Mouse (Mus musculus) intestine, embryonic 16.5 days (tissue): Measurements from ENCODE around the gene Egfl8. TPM values are rescaled to one million over a fixed set of nuclear protein-coding genes. Genes with fewer than 3 reads are reported as not detected.

Experiments
- ATAC-seq: fragments of 200-750 bp; cut with Nextera tagmentation; 2 replicates; pipeline ENCODE4 v1.8.0; 2017; ENCODE audit warnings: moderate TSS enrichment, moderate library complexity
- H3K27ac ChIP-seq: fragments of 300-500 bp; sonication (generic); 2 replicates; pipeline ENCODE4 v1.5.1; 2014; ENCODE audit warnings: mild to moderate bottlenecking, low read length
- H3K27me3 ChIP-seq: fragments of 300-500 bp; sonication (generic); replicated peaks from 2 replicates; pipeline ENCODE4 v1.6.1; 2014; ENCODE audit warnings: low read length, control low read depth, mixed read lengths; ENCODE audit not compliant: control insufficient read depth, insufficient read depth
- H3K36me3 ChIP-seq: fragments of 300-500 bp; sonication (generic); 2 replicates; pipeline ENCODE4 v1.6.1; 2014; ENCODE audit warnings: low read length, control low read depth; ENCODE audit not compliant: control insufficient read depth, insufficient read depth
- H3K4me1 ChIP-seq: fragments of 300-500 bp; sonication (generic); 2 replicates; pipeline ENCODE4 v1.6.1; 2014; ENCODE audit warnings: low read length, control low read depth, mixed read lengths; ENCODE audit not compliant: control insufficient read depth, insufficient read depth
- H3K4me2 ChIP-seq: fragments of 300-500 bp; sonication (generic); 2 replicates; pipeline ENCODE4 v1.6.1; 2014; ENCODE audit warnings: low read depth, low read length, control low read depth
- H3K4me3 ChIP-seq: fragments of 300-500 bp; sonication (generic); 2 replicates; pipeline ENCODE4 v1.5.1; 2014; ENCODE audit warnings: mild to moderate bottlenecking, low read length
- H3K9ac ChIP-seq: fragments of 300-500 bp; sonication (generic); 2 replicates; pipeline ENCODE4 v1.6.1; 2014; ENCODE audit warnings: low read depth, low read length
- H3K9me3 ChIP-seq: fragments of 300-500 bp; sonication (generic); 2 replicates; pipeline ENCODE4 v1.6.1; 2016; ENCODE audit warnings: low read length, control low read depth; ENCODE audit not compliant: control insufficient read depth
- WGBS: fragments of 180-500 bp; shearing (Covaris S2); extraction: QIAGEN DNeasy Blood & Tissue Kit; methylation state at CpG from one replicate; pipeline ENCODE4 v1.1.7; 2014; 5-methylcytosine and 5-hydroxymethylcytosine counted together
- polyA plus RNA-seq: library from polyadenylated mRNA; unstranded; fragments of >200 nt; fragmentation: Nextera tagmentation; extraction: Ambion mirVana; gene quantifications from 2 replicates; pipeline ENCODE4 v1.2.1, GENCODE M21; 2015

Egfl8 gene
- polyA plus RNA-seq, 1 experiment from 2014 or later = 4.6 TPM

- Histone ChIP-seq H3K4me2 (peak overlapping the region; percentile 89), H3K9ac (peak overlapping the region; percentile 99), H3K27me3 (no peaks in the 10 kb centered on the region), H3K4me1 (peaks cover 39% of the 10 kb centered on the region), H3K36me3 (0 out of 2 replicates have a peak, but pooled peaks cover 4% of the 10 kb centered on the region), H3K27ac (peak overlapping the region; percentile 89), H3K9me3 (no peaks in the 10 kb centered on the region), H3K4me3 (peak overlapping the region; percentile 89)
- ATAC-seq = no peak
- WGBS = 10% methylated on average over 31 of the region's 32 CpGs
Observed at GRCm38 (mm10) chr17:34606186-34607039, 9.4 kb downstream of the Egfl8 start.

- no peaks in the 10 kb centered on the region for H3K9me3 ChIP-seq
- peak overlapping the region; percentile 89 for H3K4me3 ChIP-seq
- WGBS = 1% methylated on average over 27 of the region's 30 CpGs
- H3K27me3 ChIP-seq = no peaks in the 10 kb centered on the region
- ATAC-seq = peak; percentile 44
- H3K4me1 ChIP-seq = peaks cover 39% of the 10 kb centered on the region
- peak overlapping the region; percentile 89 for H3K4me2 ChIP-seq
- peak overlapping the region; percentile 99 for H3K9ac ChIP-seq
- H3K36me3 ChIP-seq = peaks cover 6% of the 10 kb centered on the region; the same call in 1 of the 2 replicates
- H3K27ac ChIP-seq = peak overlapping the region; percentile 92
Observed at GRCm38 (mm10) chr17:34605609-34606008, 10.2 kb downstream of the Egfl8 start.

- Histone ChIP-seq H3K36me3 (peaks cover 7% of the 10 kb centered on the region), H3K4me3 (peak overlapping the region; percentile 89), H3K27ac (peak overlapping the region; percentile 92), H3K9me3 (no peaks in the 10 kb centered on the region), H3K4me2 (peak overlapping the region; percentile 68), H3K27me3 (no peaks in the 10 kb centered on the region), H3K9ac (peak overlapping the region; percentile 99), H3K4me1 (peaks cover 39% of the 10 kb centered on the region)
- WGBS = 9% methylated on average over 24 of the region's 24 CpGs
- ATAC-seq = no peak
Observed at GRCm38 (mm10) chr17:34604511-34605237, 11.1 kb downstream of the Egfl8 start.

- Histone ChIP-seq H3K27me3 (no peaks in the 10 kb centered on the region), H3K9me3 (no peaks in the 10 kb centered on the region), H3K27ac (peak within 1 kb of the TSS; percentile 92), H3K9ac (peak within 1 kb of the TSS; percentile 99), H3K36me3 (peaks cover 7% of the 10 kb centered on the region), H3K4me3 (peak within 1 kb of the TSS; percentile 89), H3K4me2 (peak within 1 kb of the TSS; percentile 68), H3K4me1 (peaks cover 39% of the 10 kb centered on the region)
- peak; percentile 92 for ATAC-seq
- WGBS = 0% methylated on average over 35 of the region's 35 CpGs
Observed at GRCm38 (mm10) chr17:34604061-34604508, 11.7 kb downstream of the Egfl8 start, which contains the start of gene Agpat1. Agpat1 (plus strand) TSS chr17:34604262.

GRCm38 (mm10) chr17:34603375-34604060 is 12.3 kb downstream of the Egfl8 start, which contains the start of gene Rnf5:
Rnf5 (minus strand) TSS chr17:34603690.
- Histone ChIP-seq H3K9ac (peak within 1 kb of the TSS; percentile 99), H3K27ac (peak within 1 kb of the TSS; percentile 92), H3K4me3 (peak within 1 kb of the TSS; percentile 89), H3K4me2 (peak within 1 kb of the TSS; percentile 68), H3K4me1 (peaks cover 34% of the 10 kb centered on the region), H3K27me3 (no peaks in the 10 kb centered on the region), H3K9me3 (no peaks in the 10 kb centered on the region), H3K36me3 (peaks cover 7% of the 10 kb centered on the region)
- peak; percentile 96 for ATAC-seq
- WGBS = under 1% methylated on average over 30 of the region's 30 CpGs

- Histone ChIP-seq H3K4me1 (peaks cover 33% of the 10 kb centered on the region), H3K27me3 (no peaks in the 10 kb centered on the region), H3K9me3 (no peaks in the 10 kb centered on the region), H3K4me2 (peak overlapping the region; percentile 66; the same call in 1 of the 2 replicates), H3K4me3 (no peak overlapping the region), H3K36me3 (peaks cover 7% of the 10 kb centered on the region), H3K27ac (no peak overlapping the region), H3K9ac (no peak overlapping the region)
- 88% methylated on average over 12 of the region's 12 CpGs for WGBS
- no peak for ATAC-seq
Observed at GRCm38 (mm10) chr17:34601796-34602195, 14.0 kb downstream of the Egfl8 start.

GRCm38 (mm10) chr17:34599891-34600290 is 15.9 kb downstream of the Egfl8 start:
- H3K27ac ChIP-seq = no peak overlapping the region
- H3K4me2 ChIP-seq = no peak overlapping the region
- peak overlapping the region; percentile 10; the same call in 1 of the 2 replicates for H3K9ac ChIP-seq
- H3K9me3 ChIP-seq = no peaks in the 10 kb centered on the region
- H3K36me3 ChIP-seq = peaks cover 16% of the 10 kb centered on the region
- peaks cover 27% of the 10 kb centered on the region for H3K4me1 ChIP-seq
- WGBS = 77% methylated on average over 9 of the region's 9 CpGs
- H3K4me3 ChIP-seq = no peak overlapping the region
- no peak for ATAC-seq
- H3K27me3 ChIP-seq = no peaks in the 10 kb centered on the region

GRCm38 (mm10) chr17:34597566-34598095 is 18.1 kb downstream of the Egfl8 start, which contains the start of gene Ager:
Ager (plus strand) TSS chr17:34597862.
- peaks cover 35% of the 10 kb centered on the region for H3K4me1 ChIP-seq
- H3K27ac ChIP-seq = peak within 1 kb of the TSS; percentile 28
- no peaks in the 10 kb centered on the region for H3K27me3 ChIP-seq
- H3K36me3 ChIP-seq = peaks cover 19% of the 10 kb centered on the region
- peak within 1 kb of the TSS; percentile 40; the same call in 1 of the 2 replicates for H3K9ac ChIP-seq
- 12% methylated on average over 6 of the region's 6 CpGs for WGBS
- H3K4me2 ChIP-seq = no peak within 1 kb of the TSS
- ATAC-seq = no peak
- no peak within 1 kb of the TSS for H3K4me3 ChIP-seq
- H3K9me3 ChIP-seq = no peaks in the 10 kb centered on the region
